Mouse (Mus musculus): ENCODE data around the gene Zfp423. TPM values are rescaled to one million over a fixed set of nuclear protein-coding genes. Genes with fewer than 3 reads are reported as not detected.

Zfp423 gene
- polyA plus RNA-seq, 1 experiment, result 2.7 TPM

DNA sequence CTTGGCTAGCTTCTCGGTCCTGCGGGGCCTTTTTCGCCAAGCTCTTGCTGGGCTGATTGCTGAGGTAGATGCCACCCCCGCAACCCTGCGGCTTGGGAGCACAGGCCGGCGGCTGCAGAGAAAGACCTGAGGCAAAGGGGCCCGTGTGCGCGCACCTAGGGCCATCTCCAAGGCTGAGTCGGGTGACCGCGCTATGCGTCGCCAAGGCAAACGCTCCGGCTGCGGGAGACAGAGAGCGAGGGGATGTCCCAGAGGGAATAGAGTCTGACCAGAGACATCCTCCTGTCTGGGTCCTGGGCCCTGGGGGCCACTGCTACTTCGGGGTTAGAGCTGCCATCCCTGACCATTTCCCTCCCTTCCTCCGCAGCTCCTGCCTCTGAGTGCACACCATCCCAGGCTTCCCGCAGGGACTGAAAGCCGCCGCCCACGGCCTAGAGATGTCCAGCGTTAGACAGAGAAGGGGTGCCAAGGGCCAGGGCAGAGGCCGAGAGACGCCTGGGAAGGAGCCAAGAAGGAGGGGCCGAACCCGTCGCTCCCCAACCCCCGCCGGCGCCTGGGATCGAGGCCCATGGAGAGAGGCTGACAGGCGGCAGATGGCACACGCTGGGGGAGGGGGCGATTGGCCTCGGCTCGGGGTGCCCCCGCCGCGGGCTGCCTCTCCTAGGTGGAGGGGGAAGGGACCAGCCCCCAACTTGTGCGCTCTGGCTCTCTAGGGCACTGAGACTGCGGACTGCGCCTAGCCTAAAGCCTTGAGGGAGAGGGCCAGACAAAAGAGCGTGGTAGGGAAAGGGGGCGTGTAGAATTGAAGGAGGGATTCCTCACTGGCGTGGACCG lies 2.5 kb upstream of the Zfp423 start:
- Histone ChIP-seq H3K4me1 (replicated peaks; ENCODE audit: control insufficient read depth, insufficient read depth, low read length) (no peaks in the 10 kb centered on the region), H3K27me3 (ENCODE audit: control insufficient read depth, insufficient read depth, low read length) (peaks cover 8% of the 10 kb centered on the region; the same call in 1 of the 2 replicates), H3K4me3 (ENCODE audit: control insufficient read depth, insufficient read depth, low read length) (no peak overlapping the region), H3K27ac (ENCODE audit: control insufficient read depth, insufficient read depth, low read length) (no peak overlapping the region), H3K36me3 (ENCODE audit: control insufficient read depth, insufficient read depth, low read length) (no peaks in the 10 kb centered on the region)
- WGBS, result 4% methylated on average over 50 of the region's 50 CpGs
- TF ChIP-seq CTCF (IDR thresholded peaks at IDR 0.05; ENCODE audit: borderline replicate concordance, control insufficient read depth, extremely low read depth, insufficient read depth, low read length, poor library complexity), result no peak
- TF ChIP-seq POLR2A (IDR thresholded peaks at IDR 0.05; ENCODE audit: control insufficient read depth, extremely low read depth, insufficient read depth, low read length, poor library complexity), result no peak
- DNase-seq, result no peak

DNA sequence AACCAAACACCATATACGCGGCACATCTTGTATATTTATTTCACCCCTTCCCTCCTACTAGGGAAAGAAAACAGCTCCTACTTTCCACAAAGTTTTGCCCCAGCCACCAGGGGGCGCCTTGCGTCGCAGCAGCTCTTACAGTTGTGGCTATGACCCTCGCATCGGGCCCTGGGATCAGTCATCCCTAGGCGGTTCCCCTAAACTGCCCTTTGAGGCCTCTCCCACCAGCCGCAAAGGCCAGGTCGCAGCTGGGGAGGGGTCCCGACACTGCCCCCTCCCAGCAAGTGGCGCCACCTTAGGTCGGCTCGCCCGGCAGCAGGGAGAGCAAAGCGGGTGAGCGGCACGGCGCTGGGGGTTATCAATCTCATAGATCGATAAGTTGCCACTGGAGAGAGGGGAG lies 1.7 kb upstream of the Zfp423 start:
- Histone ChIP-seq H3K27ac (ENCODE audit: control insufficient read depth, insufficient read depth, low read length) (no peak overlapping the region), H3K36me3 (ENCODE audit: control insufficient read depth, insufficient read depth, low read length) (no peaks in the 10 kb centered on the region), H3K4me1 (replicated peaks; ENCODE audit: control insufficient read depth, insufficient read depth, low read length) (no peaks in the 10 kb centered on the region), H3K27me3 (ENCODE audit: control insufficient read depth, insufficient read depth, low read length) (peaks cover 8% of the 10 kb centered on the region; the same call in 1 of the 2 replicates), H3K4me3 (ENCODE audit: control insufficient read depth, insufficient read depth, low read length) (no peak overlapping the region)
- DNase-seq, result no peak
- WGBS, result 5% methylated on average over 20 of the region's 20 CpGs
- peak; percentile 54; the same call in 1 of the 2 replicates for TF ChIP-seq CTCF (IDR thresholded peaks at IDR 0.05; ENCODE audit: borderline replicate concordance, control insufficient read depth, extremely low read depth, insufficient read depth, low read length, poor library complexity)
- no peak for TF ChIP-seq POLR2A (IDR thresholded peaks at IDR 0.05; ENCODE audit: control insufficient read depth, extremely low read depth, insufficient read depth, low read length, poor library complexity)

DNA sequence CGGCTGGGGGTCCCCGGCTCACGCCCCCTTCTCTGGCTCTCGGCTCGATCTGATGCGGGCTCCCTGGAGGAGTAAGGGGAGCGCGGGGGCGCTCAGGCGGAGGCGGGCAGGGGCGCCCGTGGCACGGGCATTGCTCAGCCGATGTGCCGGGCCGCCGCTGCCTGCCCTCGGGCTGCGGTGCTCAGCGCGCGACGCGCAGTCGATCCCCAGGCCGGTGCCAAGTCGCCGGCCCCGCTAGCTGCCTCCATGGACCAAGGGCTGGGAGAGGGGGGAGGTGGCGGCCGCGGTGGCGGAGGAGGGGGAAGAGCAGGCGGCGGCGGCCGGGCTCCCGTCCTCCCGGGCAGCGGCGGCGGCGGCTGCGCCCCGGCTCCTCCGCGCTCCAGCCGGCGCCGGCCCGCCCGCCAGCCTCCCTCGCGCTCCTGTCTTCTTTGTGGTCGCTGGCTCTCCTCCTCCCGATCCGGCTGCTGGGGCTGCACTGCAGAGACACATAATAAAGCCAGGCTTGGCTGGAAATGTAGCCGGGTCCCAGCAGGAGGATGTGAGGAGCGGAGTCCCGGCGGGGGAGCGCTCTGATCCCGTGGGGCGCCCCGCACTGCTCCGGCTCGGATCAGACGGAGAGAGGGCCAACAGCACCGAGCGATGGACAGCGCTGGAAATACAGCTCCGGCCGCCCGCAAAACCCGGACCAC lies 810 bp upstream of the Zfp423 start:
- no peaks in the 10 kb centered on the region for H3K36me3 ChIP-seq (ENCODE audit: control insufficient read depth, insufficient read depth, low read length)
- no peaks in the 10 kb centered on the region for H3K4me1 ChIP-seq (replicated peaks; ENCODE audit: control insufficient read depth, insufficient read depth, low read length)
- TF ChIP-seq CTCF (IDR thresholded peaks at IDR 0.05; ENCODE audit: borderline replicate concordance, control insufficient read depth, extremely low read depth, insufficient read depth, low read length, poor library complexity) (no peak), POLR2A (IDR thresholded peaks at IDR 0.05; ENCODE audit: control insufficient read depth, extremely low read depth, insufficient read depth, low read length, poor library complexity) (no peak)
- 3% methylated on average over 72 of the region's 76 CpGs for WGBS
- H3K4me3 ChIP-seq (ENCODE audit: control insufficient read depth, insufficient read depth, low read length), result no peak overlapping the region
- no peak for DNase-seq
- peaks cover 8% of the 10 kb centered on the region; the same call in 1 of the 2 replicates for H3K27me3 ChIP-seq (ENCODE audit: control insufficient read depth, insufficient read depth, low read length)
- no peak overlapping the region for H3K27ac ChIP-seq (ENCODE audit: control insufficient read depth, insufficient read depth, low read length)

DNA sequence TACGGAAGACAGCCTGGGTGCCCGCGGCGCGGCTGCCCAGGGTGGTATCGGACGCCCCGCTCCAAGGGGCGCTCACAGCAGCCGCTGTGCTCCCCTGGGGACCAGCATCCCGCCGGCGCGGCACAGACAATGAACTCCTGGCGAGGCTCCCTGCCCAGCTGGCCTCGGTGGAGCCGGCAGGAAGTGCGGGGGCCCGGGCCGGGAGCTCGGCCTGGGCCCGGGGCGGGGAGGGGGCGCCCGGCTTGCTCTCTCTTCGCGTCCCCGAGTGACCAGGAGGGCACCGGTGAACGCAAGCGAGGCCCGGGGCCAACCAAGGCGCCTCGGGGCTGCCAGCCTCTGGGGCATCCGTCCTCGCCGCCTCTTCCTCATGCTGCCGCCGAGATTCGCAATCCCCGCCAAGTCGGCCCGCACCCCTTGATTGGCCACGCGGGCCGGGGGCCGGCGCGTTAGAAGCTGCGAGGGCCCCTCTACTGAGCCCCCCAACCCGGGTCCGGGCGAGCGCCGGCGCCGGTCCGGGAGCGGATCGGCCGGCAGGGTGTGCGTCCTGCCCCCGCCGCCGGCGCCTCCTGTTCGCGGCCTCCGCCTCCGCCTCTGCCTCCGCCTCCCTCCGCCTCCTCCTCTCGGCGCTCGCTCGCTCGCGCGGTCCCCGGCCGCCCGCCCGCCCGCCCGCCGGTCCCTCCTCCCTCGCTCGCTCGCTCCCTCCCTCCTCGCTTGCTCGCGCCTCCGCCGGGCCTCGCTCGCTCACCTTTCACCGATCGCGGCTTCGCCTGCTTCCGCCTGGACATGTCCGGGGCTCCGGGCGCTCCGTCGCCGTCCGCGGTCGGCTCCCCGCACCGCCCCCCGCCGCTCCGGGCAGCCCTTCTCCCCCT lies 710 bp downstream of the Zfp423 start:
- H3K4me1 ChIP-seq (replicated peaks; ENCODE audit: control insufficient read depth, insufficient read depth, low read length), result no peaks in the 10 kb centered on the region
- TF ChIP-seq CTCF (IDR thresholded peaks at IDR 0.05; ENCODE audit: borderline replicate concordance, control insufficient read depth, extremely low read depth, insufficient read depth, low read length, poor library complexity), result no peak
- no peak for TF ChIP-seq POLR2A (IDR thresholded peaks at IDR 0.05; ENCODE audit: control insufficient read depth, extremely low read depth, insufficient read depth, low read length, poor library complexity)
- peak overlapping the region; percentile 37 for H3K4me3 ChIP-seq (ENCODE audit: control insufficient read depth, insufficient read depth, low read length)
- H3K27ac ChIP-seq (ENCODE audit: control insufficient read depth, insufficient read depth, low read length), result no peak overlapping the region
- H3K36me3 ChIP-seq (ENCODE audit: control insufficient read depth, insufficient read depth, low read length), result no peaks in the 10 kb centered on the region
- WGBS, result 1% methylated on average over 99 of the region's 115 CpGs
- H3K27me3 ChIP-seq (ENCODE audit: control insufficient read depth, insufficient read depth, low read length), result peaks cover 8% of the 10 kb centered on the region; the same call in 1 of the 2 replicates
- no peak for DNase-seq

DNA sequence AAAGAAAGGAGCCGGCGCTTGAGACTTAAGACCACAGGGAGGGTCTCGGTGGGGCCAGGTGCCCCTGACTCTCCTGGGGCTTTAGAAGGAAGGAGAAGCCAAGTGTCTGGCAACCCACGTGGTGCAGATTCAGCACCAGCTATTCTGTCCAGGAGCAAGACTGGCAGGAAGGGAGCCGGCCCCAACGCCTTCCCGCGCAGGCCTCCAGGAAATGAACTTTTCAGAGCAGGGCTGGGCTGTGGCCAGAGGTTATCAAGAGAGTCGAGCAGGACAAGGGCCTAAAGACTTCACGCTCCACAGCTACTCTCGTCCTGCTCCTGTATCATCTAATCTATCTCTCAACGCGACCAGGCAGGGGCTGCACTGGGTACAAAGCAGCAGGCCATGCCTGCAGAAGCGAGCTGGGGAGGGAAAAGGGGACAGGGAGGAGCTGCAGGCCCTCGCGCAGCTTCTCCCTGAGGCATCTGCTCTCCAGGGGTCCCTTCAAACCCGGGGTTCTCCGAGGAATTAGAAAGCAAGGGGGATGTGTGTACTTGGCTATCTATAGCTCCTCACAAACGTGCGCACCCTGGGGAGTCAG lies 1.4 kb downstream of the Zfp423 start:
- H3K36me3 ChIP-seq (ENCODE audit: control insufficient read depth, insufficient read depth, low read length), result no peaks in the 10 kb centered on the region
- 3% methylated on average over 20 of the region's 20 CpGs for WGBS
- H3K27ac ChIP-seq (ENCODE audit: control insufficient read depth, insufficient read depth, low read length), result no peak overlapping the region
- DNase-seq, result no peak
- no peak overlapping the region for H3K4me3 ChIP-seq (ENCODE audit: control insufficient read depth, insufficient read depth, low read length)
- TF ChIP-seq POLR2A (IDR thresholded peaks at IDR 0.05; ENCODE audit: control insufficient read depth, extremely low read depth, insufficient read depth, low read length, poor library complexity), result no peak
- no peak for TF ChIP-seq CTCF (IDR thresholded peaks at IDR 0.05; ENCODE audit: borderline replicate concordance, control insufficient read depth, extremely low read depth, insufficient read depth, low read length, poor library complexity)
- no peaks in the 10 kb centered on the region for H3K4me1 ChIP-seq (replicated peaks; ENCODE audit: control insufficient read depth, insufficient read depth, low read length)
- peaks cover 8% of the 10 kb centered on the region; the same call in 1 of the 2 replicates for H3K27me3 ChIP-seq (ENCODE audit: control insufficient read depth, insufficient read depth, low read length)
